Mouse (Mus musculus) liver, embryonic 14.5 days (tissue): ENCODE results near the gene Stx3. TPM values are rescaled to one million over a fixed set of nuclear protein-coding genes. Genes with fewer than 3 reads are reported as not detected.

Experiments
- ATAC-seq: fragments of 200-750 bp; cut with Nextera tagmentation; 2 replicates; pipeline ENCODE4 v1.8.0; 2017; ENCODE audit warnings: moderate number of reproducible peaks, mild to moderate bottlenecking, moderate library complexity; ENCODE audit not compliant: insufficient read depth
- DNase-seq, 3 experiments: peaks; one replicate each; pipeline ENCODE4 v3.0.0-alpha.2; 2012 to 2013; ENCODE audit warnings: low read depth in 3 of 3, low spot score in 3 of 3
- H3K27ac ChIP-seq: fragments of 300-500 bp; sonication (generic); 2 replicates; pipeline ENCODE4 v1.5.1; 2014; ENCODE audit warnings: moderate library complexity, mild to moderate bottlenecking, control low read depth, inconsistent platforms
- H3K27me3 ChIP-seq: fragments of 300-500 bp; sonication (generic); 2 replicates; pipeline ENCODE4 v1.6.1; 2014; ENCODE audit warnings: mild to moderate bottlenecking, low read length, moderate library complexity; ENCODE audit not compliant: control insufficient read depth, insufficient read depth
- H3K36me3 ChIP-seq: fragments of 300-500 bp; sonication (generic); replicated peaks from 2 replicates; pipeline ENCODE4 v1.6.1; 2014; ENCODE audit warnings: low read depth; ENCODE audit not compliant: control insufficient read depth, insufficient read depth
- H3K4me1 ChIP-seq, 2 experiments: fragments of 200-500 bp in 1 of 2; fragments of 300-500 bp in 1 of 2; sonication (generic) in 1 of 2; replicated peaks; 2 replicates each; pipeline ENCODE4 v1.6.1; 2012 to 2014; ENCODE audit warnings: antibody characterized with exemption in 1 of 2, inconsistent platforms in 1 of 2, low read length in 1 of 2; ENCODE audit not compliant: control insufficient read depth in 2 of 2, insufficient read depth in 2 of 2
- H3K4me2 ChIP-seq: fragments of 300-500 bp; sonication (generic); 2 replicates; pipeline ENCODE4 v1.6.1; 2014; ENCODE audit warnings: low read depth, mild to moderate bottlenecking, control low read depth, moderate library complexity
- H3K4me3 ChIP-seq, 2 experiments: fragments of 200-500 bp in 1 of 2; fragments of 300-500 bp in 1 of 2; sonication (generic) in 1 of 2; 2 replicates each; pipeline ENCODE4 v1.5.1; 2012 to 2014; ENCODE audit warnings: low read depth in 2 of 2, low read length in 2 of 2, mild to moderate bottlenecking in 2 of 2, control low read depth in 1 of 2, inconsistent platforms in 1 of 2, moderate library complexity in 1 of 2; ENCODE audit not compliant: insufficient read depth in 1 of 2
- H3K9ac ChIP-seq: fragments of 300-500 bp; sonication (generic); replicated peaks from 2 replicates; pipeline ENCODE4 v1.6.1; 2014; ENCODE audit warnings: mild to moderate bottlenecking, control low read depth, moderate library complexity
- H3K9me3 ChIP-seq: fragments of 300-500 bp; sonication (generic); 2 replicates; pipeline ENCODE4 v1.6.1; 2016; ENCODE audit warnings: low read length, mixed read lengths; ENCODE audit not compliant: control insufficient read depth
- CTCF ChIP-seq: IDR thresholded peaks from 2 replicates; pipeline ENCODE4 v1.5.1; 2016; ENCODE audit warnings: antibody characterized with exemption, low read depth, control low read depth
- EP300 ChIP-seq: IDR thresholded peaks from 2 replicates; pipeline ENCODE4 v1.6.1; 2016; ENCODE audit warnings: antibody characterized with exemption, low read depth
- WGBS: fragments of 180-500 bp; shearing (Covaris S2); extraction: QIAGEN DNeasy Blood & Tissue Kit; methylation state at CpG from one replicate; pipeline ENCODE4 v1.1.7; 2014; ENCODE audit not compliant: insufficient replicate concordance; 5-methylcytosine and 5-hydroxymethylcytosine counted together
- polyA plus RNA-seq, 2 experiments: library from polyadenylated mRNA; depleted of rRNA in 1 of 2; stranded (reverse) in 1 of 2; unstranded in 1 of 2; fragments of >200 nt; fragmentation: Nextera tagmentation in 1 of 2; extraction: Ambion mirVana in 1 of 2; gene quantifications; 2 replicates each; pipeline versions ENCODE4 v1.2.1 to v1.2.3; 2012 to 2014

The Stx3 gene
- polyA plus RNA-seq, 2 experiments: 0.78 to 2.6 TPM

GRCm38 (mm10) chr19:11819800-11820199, 597 bp upstream of the Stx3 start:
- H3K4me3 ChIP-seq: peak overlapping the region; percentile 19 to 55; a peak in 2 of 4 replicates

DNA sequence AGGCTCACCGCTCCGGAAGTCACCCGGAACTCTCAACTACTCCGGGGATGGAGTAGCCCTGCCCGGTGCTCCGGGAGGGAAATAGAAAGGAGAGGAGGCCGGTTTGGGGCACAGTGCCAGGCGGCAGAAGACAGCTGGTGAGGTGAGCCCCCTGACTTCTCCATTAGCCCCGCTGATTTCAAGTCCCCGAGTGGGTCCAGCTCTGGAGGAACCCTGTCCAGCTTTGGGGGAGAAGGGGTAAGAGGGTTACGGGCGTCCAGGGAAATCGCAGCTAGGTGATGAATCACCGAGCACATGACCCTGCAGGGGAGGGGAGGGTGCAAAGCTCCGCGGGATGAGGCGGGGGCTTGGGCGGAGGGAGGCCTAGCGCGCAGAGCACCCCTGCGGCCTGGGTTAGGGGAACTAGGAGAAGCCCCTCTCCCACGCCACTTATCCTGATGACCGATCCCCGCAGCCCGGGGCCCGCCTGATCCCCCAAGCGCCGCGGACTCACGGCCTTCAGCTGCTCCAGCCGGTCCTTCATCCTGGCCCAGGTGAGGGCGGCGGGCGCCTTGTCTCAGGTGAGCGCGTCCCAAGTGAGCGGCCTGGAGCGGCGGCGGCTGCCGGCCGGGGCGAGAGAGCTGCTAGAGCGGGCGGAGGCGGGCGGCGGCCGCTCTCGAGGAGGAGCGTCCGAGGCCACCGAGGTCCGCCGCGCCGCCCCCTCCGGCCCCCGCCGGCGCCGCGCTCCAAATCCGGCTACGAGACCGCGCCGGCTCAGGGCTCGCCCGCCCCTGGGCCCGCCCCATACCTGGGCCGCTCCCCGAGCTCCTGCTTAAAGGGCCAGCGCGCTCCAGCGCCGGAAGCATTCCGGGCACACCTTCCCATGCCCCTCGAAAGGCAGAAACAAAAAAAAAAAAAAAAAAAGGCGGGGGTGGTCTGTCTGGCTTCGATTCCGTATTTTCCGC, 732 bp downstream of the Stx3 start:
- under 1% methylated on average over 79 of the region's 83 CpGs for WGBS
- H3K9ac ChIP-seq: no peak overlapping the region
- H3K4me3 ChIP-seq: peak overlapping the region; percentile 24 to 55
- H3K27me3 ChIP-seq: peaks cover 43% of the 10 kb centered on the region
- TF ChIP-seq CTCF: no peak
- TF ChIP-seq EP300: no peak
- ATAC-seq (peak; percentile 41; the same call in 1 of the 2 replicates), DNase-seq (no peak)
- H3K36me3 ChIP-seq: no peaks in the 10 kb centered on the region
- H3K27ac ChIP-seq: no peak overlapping the region
- peak overlapping the region; percentile 63 for H3K4me2 ChIP-seq
- H3K9me3 ChIP-seq: no peaks in the 10 kb centered on the region
- peaks cover 0 to 4% of the 10 kb centered on the region in 2 experiments; a peak in 1 of 4 replicates for H3K4me1 ChIP-seq

More at GRCm38 (mm10) chr19:11819800-11820199, 597 bp upstream of the Stx3 start:
- H3K4me1 ChIP-seq: peaks cover 0 to 4% of the 10 kb centered on the region in 2 experiments; a peak in 1 of 4 replicates
- WGBS: 2% methylated on average over 15 of the region's 15 CpGs
- H3K9ac ChIP-seq: no peak overlapping the region
- no peaks in the 10 kb centered on the region for H3K36me3 ChIP-seq
- H3K4me2 ChIP-seq: peak overlapping the region; percentile 63
- no peaks in the 10 kb centered on the region for H3K9me3 ChIP-seq
- DNase-seq: no peak
- no peak overlapping the region for H3K27ac ChIP-seq
- TF ChIP-seq EP300 (no peak), CTCF (peak; percentile 64)
- peak; percentile 21; the same call in 1 of the 2 replicates for ATAC-seq
- H3K27me3 ChIP-seq: peaks cover 43% of the 10 kb centered on the region

- TF ChIP-seq CTCF: no peak
- TF ChIP-seq EP300: no peak
- Histone ChIP-seq H3K4me3 (no peak overlapping the region), H3K4me1 (peaks cover 0 to 4% of the 10 kb centered on the region in 2 experiments; a peak in 1 of 4 replicates), H3K9me3 (no peaks in the 10 kb centered on the region), H3K36me3 (no peaks in the 10 kb centered on the region), H3K4me2 (no peak overlapping the region), H3K27ac (no peak overlapping the region), H3K9ac (no peak overlapping the region), H3K27me3 (peaks cover 43% of the 10 kb centered on the region)
- WGBS: 27% methylated on average over 5 of the region's 5 CpGs
- ATAC-seq (no peak), DNase-seq (no peak)
Observed at GRCm38 (mm10) chr19:11817586-11817985, 1.6 kb downstream of the Stx3 start.

DNA sequence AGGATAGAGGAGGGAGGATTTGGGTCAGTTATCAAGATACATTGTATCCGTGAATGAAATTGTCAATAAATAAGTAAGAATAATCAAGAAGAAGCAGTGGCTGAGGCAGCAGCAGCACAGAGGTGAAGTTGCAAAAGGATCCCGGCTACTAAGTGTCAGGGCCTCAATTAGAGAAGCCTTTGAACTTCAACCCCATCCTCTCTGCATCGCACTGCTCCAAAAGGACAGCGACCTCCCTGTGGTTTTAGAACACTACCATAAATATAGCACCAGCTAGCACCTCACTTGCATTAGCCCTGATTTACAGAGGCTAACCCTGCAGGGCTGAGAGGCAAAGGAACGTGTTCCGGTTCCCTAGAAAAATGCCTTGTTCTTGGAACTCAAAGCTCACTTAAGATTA, 2.5 kb downstream of the Stx3 start:
- DNase-seq: no peak
- no peak overlapping the region for H3K4me2 ChIP-seq

DNA sequence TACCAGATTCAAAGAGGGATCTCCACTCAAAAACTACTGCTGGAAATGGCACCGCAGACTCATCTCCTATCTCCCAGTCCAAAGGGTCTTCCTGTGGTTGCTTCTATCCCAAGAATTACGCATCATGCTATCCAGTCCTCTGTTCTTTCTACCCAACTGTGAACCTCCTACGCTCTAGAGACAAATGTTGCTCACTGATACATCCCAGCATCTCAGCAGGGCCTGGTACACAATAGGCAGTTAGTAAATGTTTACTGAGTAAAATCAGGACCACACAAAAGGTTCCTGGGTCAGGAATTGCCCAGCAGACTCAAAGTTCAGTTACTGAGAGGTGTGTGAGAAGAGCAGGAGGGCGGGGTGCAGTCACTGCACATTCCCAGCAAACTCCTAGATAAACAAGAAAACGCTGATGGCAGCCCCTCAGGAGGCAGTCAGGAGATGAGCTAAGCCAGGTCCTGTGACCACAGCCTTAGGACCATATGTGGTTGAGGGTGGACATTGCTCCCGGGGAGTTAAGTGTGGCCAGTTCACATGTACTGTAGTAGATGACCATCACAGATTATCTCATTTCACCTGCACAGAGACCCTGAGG, 4.4 kb downstream of the Stx3 start:
- TF ChIP-seq CTCF: no peak
- Histone ChIP-seq H3K36me3 (no peaks in the 10 kb centered on the region), H3K4me2 (no peak overlapping the region), H3K27me3 (peaks cover 33% of the 10 kb centered on the region), H3K9me3 (no peaks in the 10 kb centered on the region), H3K4me1 (peaks cover 0 to 5% of the 10 kb centered on the region in 2 experiments; a peak in 1 of 4 replicates), H3K9ac (no peak overlapping the region), H3K27ac (no peak overlapping the region), H3K4me3 (no peak overlapping the region)
- ATAC-seq (no peak), DNase-seq (no peak)
- WGBS: 56% methylated on average over 6 of the region's 6 CpGs

More for the DNA sequence above, 2.5 kb downstream of the Stx3 start:
- H3K27ac ChIP-seq: no peak overlapping the region
- no peak for ATAC-seq
- H3K9me3 ChIP-seq: no peaks in the 10 kb centered on the region
- peaks cover 43% of the 10 kb centered on the region for H3K27me3 ChIP-seq
- no peak overlapping the region for H3K9ac ChIP-seq
- H3K4me1 ChIP-seq: peaks cover 0 to 4% of the 10 kb centered on the region in 2 experiments; a peak in 1 of 4 replicates
- TF ChIP-seq EP300 (no peak), CTCF (no peak)
- WGBS: 48% methylated on average over 6 of the region's 6 CpGs
- no peak overlapping the region for H3K4me3 ChIP-seq
- H3K36me3 ChIP-seq: no peaks in the 10 kb centered on the region
